In genomic region chr3:9516119-9516855, GRCm38 (mm10) we compare ENCODE assay signal across 32 mouse cellular contexts.
DNase-seq lines count a peak whose midpoint lies in the region; ATAC-seq and TF ChIP-seq lines count a peak whose summit lies in the region.
"Had no signal": no experiment of that assay in that cellular context is flagged by ENCODE, and none has a peak within 500 bp of the region (broad histone marks: within the 10 kb centered on the region; RNA-seq: fewer than 3 reads in every experiment).

No protein-coding gene starts in this region.

- intact Hi-C loops in gastrocnemius, adult 2 months (cut with DNase I), result no loop called here

- TF ChIP-seq CTCF in gastrocnemius, adult 2 months (IDR thresholded peaks at IDR 0.05), result no peak

- H3K9ac ChIP-seq in embryonic facial prominence, embryonic 11.5 days (replicated peaks; ENCODE audit: low read length), result no peak overlapping the region
- no peak overlapping the region for H3K9ac ChIP-seq in ES-E14 (ENCODE audit: insufficient read depth, low read depth, low read length, poor library complexity, severe bottlenecking)
- H3K9ac ChIP-seq: embryonic facial prominence, embryonic 13.5 days; hindbrain, embryonic 13.5 days; liver, embryonic 15.5 days; lung, embryonic 15.5 days; midbrain, embryonic 15.5 days; neural tube, embryonic 15.5 days had no signal

- in situ Hi-C loops in ES-E14 (cut with MboI; ENCODE audit: low sequenced_read_pairs in 2 of 2, unreplicated experiment in 2 of 2), result no loop called here

- 55% methylated on average over 8 of the region's 8 CpGs for WGBS in embryonic facial prominence, embryonic 11.5 days
- WGBS in embryonic facial prominence, embryonic 10.5 days, result 60% methylated on average over 7 of the region's 8 CpGs

- no peaks in the 10 kb centered on the region for H3K27me3 ChIP-seq in embryonic facial prominence, embryonic 11.5 days (ENCODE audit: control insufficient read depth, insufficient read depth, low read length)
- peaks cover 30% of the 10 kb centered on the region for H3K27me3 ChIP-seq in embryonic facial prominence, embryonic 10.5 days (replicated peaks; ENCODE audit: low read depth, poor library complexity, severe bottlenecking)
- H3K27me3 ChIP-seq: CH12.LX; embryonic facial prominence, embryonic 13.5 days; hindbrain, embryonic 13.5 days; liver, embryonic 15.5 days; lung, embryonic 15.5 days; midbrain, embryonic 15.5 days; neural tube, embryonic 15.5 days; Patski had no signal

- no peak overlapping the region for H3K4me2 ChIP-seq in embryonic facial prominence, embryonic 11.5 days (ENCODE audit: low read depth, low read length)
- H3K4me2 ChIP-seq: embryonic facial prominence, embryonic 13.5 days; heart, embryonic 11.5 days; hindbrain, embryonic 13.5 days; liver, embryonic 15.5 days; lung, embryonic 15.5 days; midbrain, embryonic 15.5 days; neural tube, embryonic 15.5 days had no signal

- no peaks in the 10 kb centered on the region for H3K36me3 ChIP-seq in embryonic facial prominence, embryonic 11.5 days (replicated peaks; ENCODE audit: control insufficient read depth, insufficient read depth, low read depth, low read length)
- H3K36me3 ChIP-seq in embryonic facial prominence, embryonic 10.5 days (replicated peaks), result no peaks in the 10 kb centered on the region
- peaks cover 5% of the 10 kb centered on the region; the same call in 1 of the 2 replicates for H3K36me3 ChIP-seq in ES-E14 (ENCODE audit: control insufficient read depth, insufficient read depth, low read length, poor library complexity, severe bottlenecking)
- H3K36me3 ChIP-seq: embryonic facial prominence, embryonic 13.5 days; forebrain, embryonic 10.5 days; hindbrain, embryonic 13.5 days; liver, embryonic 15.5 days; lung, embryonic 15.5 days; midbrain, embryonic 15.5 days; neural tube, embryonic 15.5 days had no signal

- H3K4me1 ChIP-seq in embryonic facial prominence, embryonic 11.5 days (ENCODE audit: control insufficient read depth, insufficient read depth, low read length), result no peaks in the 10 kb centered on the region
- peaks cover 52% of the 10 kb centered on the region for H3K4me1 ChIP-seq in embryonic facial prominence, embryonic 10.5 days
- H3K4me1 ChIP-seq in ES-E14 (ENCODE audit: control insufficient read depth in 2 of 2, insufficient read depth in 2 of 2, low read length in 2 of 2, poor library complexity in 1 of 2), result peaks cover 19 to 30% of the 10 kb centered on the region in 2 experiments

- no peak overlapping the region for H3K4me3 ChIP-seq in embryonic facial prominence, embryonic 11.5 days (ENCODE audit: low read depth, low read length)
- H3K4me3 ChIP-seq in embryonic facial prominence, embryonic 10.5 days, result no peak overlapping the region
- H3K4me3 ChIP-seq in ES-E14 (ENCODE audit: insufficient read depth in 1 of 2, low read depth in 1 of 2, low read length in 2 of 2, poor library complexity in 1 of 2, severe bottlenecking in 1 of 2), result peak overlapping the region; percentile 1 to 27; a peak in 2 of 4 replicates
- no peak overlapping the region for H3K4me3 ChIP-seq in gastrocnemius, adult 2 months
- H3K4me3 ChIP-seq: embryonic facial prominence, embryonic 13.5 days; forebrain, embryonic 10.5 days; hindbrain, embryonic 13.5 days; liver, embryonic 15.5 days; lung, embryonic 15.5 days; midbrain, embryonic 15.5 days; neural tube, embryonic 15.5 days had no signal

- no peak for ATAC-seq in embryonic facial prominence, embryonic 11.5 days (replicated peaks; ENCODE audit: insufficient number of reproducible peaks, low FRiP score, low TSS enrichment, low read depth)
- peak; percentile 79 for ATAC-seq in granulocyte monocyte progenitor cell, adult 5-6 weeks (replicated peaks; ENCODE audit: poor library complexity, severe bottlenecking)
- ATAC-seq in megakaryocyte, adult 5-6 weeks (ENCODE audit: poor library complexity, severe bottlenecking), result peak; percentile 56
- ATAC-seq: forebrain, embryonic 16.5 days; intestine, embryonic 16.5 days; midbrain, embryonic 15.5 days; Patski had no signal

- no peaks in the 10 kb centered on the region for H3K9me3 ChIP-seq in embryonic facial prominence, embryonic 11.5 days (replicated peaks; ENCODE audit: control insufficient read depth, low read length)
- H3K9me3 ChIP-seq in embryonic facial prominence, embryonic 10.5 days, result no peaks in the 10 kb centered on the region
- H3K9me3 ChIP-seq in ES-E14 (ENCODE audit: control insufficient read depth, insufficient read depth, low read depth, low read length), result no peaks in the 10 kb centered on the region
- H3K9me3 ChIP-seq: embryonic facial prominence, embryonic 13.5 days; forebrain, embryonic 10.5 days; hindbrain, embryonic 13.5 days; liver, embryonic 15.5 days; lung, embryonic 15.5 days; midbrain, embryonic 15.5 days; neural tube, embryonic 15.5 days had no signal

- DNase-seq in embryonic facial prominence, embryonic 11.5 days (ENCODE audit: low spot score), result peak; percentile 44
- no peak for DNase-seq in embryonic facial prominence, embryonic 10.5 days (ENCODE audit: low spot score)
- no peak for DNase-seq in ES-E14 (ENCODE audit: low read depth, low spot score)
- no peak for DNase-seq in gastrocnemius, adult 2 months
- no peak for DNase-seq in testis, postnatal 14 days (ENCODE audit: low spot score)
- DNase-seq in yolk sac, embryonic 10.5 days (ENCODE audit: low spot score), result no peak
- DNase-seq: adrenal gland, postnatal 10 days; cerebellum, adult 8-10 months; cerebellum, postnatal 25 days; gastrocnemius, postnatal 25 days; heart, adult 18-20 months; heart, postnatal 36 days; kidney, adult 8-10 months; kidney, postnatal 4 days; left cerebral cortex, postnatal 4 days; spleen, adult 18-20 months; thymus, adult 2 months had no signal

- no peak overlapping the region for H3K27ac ChIP-seq in embryonic facial prominence, embryonic 11.5 days (replicated peaks; ENCODE audit: low read depth, low read length)
- no peak overlapping the region for H3K27ac ChIP-seq in embryonic facial prominence, embryonic 10.5 days (replicated peaks)
- no peak overlapping the region for H3K27ac ChIP-seq in ES-E14 (ENCODE audit: insufficient read depth, low read depth, low read length, poor library complexity, severe bottlenecking)
- no peak overlapping the region for H3K27ac ChIP-seq in gastrocnemius, adult 2 months
- H3K27ac ChIP-seq: embryonic facial prominence, embryonic 13.5 days; forebrain, embryonic 10.5 days; hindbrain, embryonic 13.5 days; kidney, postnatal 0 days; liver, embryonic 15.5 days; lung, embryonic 15.5 days; midbrain, embryonic 15.5 days; neural tube, embryonic 15.5 days had no signal

TF ChIP-seq in ES-E14, 5 proteins besides CTCF, POLR2A, EP300 and RAD21:
- TF ChIP-seq ZNF384 (IDR thresholded peaks at IDR 0.05; ENCODE audit: low read depth, low read length), result no peak
- TF ChIP-seq MAFK (IDR thresholded peaks at IDR 0.05; ENCODE audit: insufficient read depth, low read depth, low read length), result peak; percentile 48; the same call in 1 of the 2 replicates

Comparison
In these comparisons a context has a peak if more than half of its experiments do, and no peak if none do; other contexts are left out.
1. H3K4me3 ChIP-seq: peak in ES-E14 (2 of 2); none in embryonic facial prominence, embryonic 11.5 days (single experiment), embryonic facial prominence, embryonic 10.5 days (single experiment) and gastrocnemius, adult 2 months (single experiment).